8 mouse cellular contexts compared by ENCODE assay signal in genomic region chr11:78355471-78356238, GRCm38 (mm10). TPM values are rescaled to one million over a fixed set of nuclear protein-coding genes. Genes with fewer than 3 reads are reported as not detected.
DNase-seq lines count a peak whose midpoint lies in the region; ATAC-seq and TF ChIP-seq lines count a peak whose summit lies in the region.

No protein-coding gene starts in this region.

- no peak overlapping the region for H3K4me2 ChIP-seq in forebrain, embryonic 11.5 days (ENCODE audit: low read depth, low read length, severe bottlenecking)
- H3K4me2 ChIP-seq in forebrain, embryonic 12.5 days = no peak overlapping the region
- H3K4me2 ChIP-seq in neural tube, embryonic 15.5 days = no peak overlapping the region
- no peak overlapping the region for H3K4me2 ChIP-seq in forebrain, postnatal 0 days (ENCODE audit: low read depth)
- H3K4me2 ChIP-seq in liver, embryonic 11.5 days = no peak overlapping the region

- no peaks in the 10 kb centered on the region for H3K27me3 ChIP-seq in forebrain, embryonic 11.5 days (ENCODE audit: control insufficient read depth, insufficient read depth, low read length)
- H3K27me3 ChIP-seq in forebrain, embryonic 12.5 days = 0 out of 2 replicates have a peak, but pooled peaks cover 4% of the 10 kb centered on the region
- no peaks in the 10 kb centered on the region; the same call in 1 of the 2 replicates for H3K27me3 ChIP-seq in neural tube, embryonic 15.5 days (replicated peaks)
- no peaks in the 10 kb centered on the region for H3K27me3 ChIP-seq in forebrain, postnatal 0 days (ENCODE audit: insufficient read depth, low read length)
- H3K27me3 ChIP-seq in liver, embryonic 11.5 days (replicated peaks; ENCODE audit: control insufficient read depth, insufficient read depth, low read length) = no peaks in the 10 kb centered on the region
- H3K27me3 ChIP-seq in spleen, adult 2 months (ENCODE audit: control insufficient read depth, insufficient read depth, low read length) = no peaks in the 10 kb centered on the region

- no peak overlapping the region for H3K4me3 ChIP-seq in forebrain, embryonic 11.5 days (ENCODE audit: low read depth, low read length)
- H3K4me3 ChIP-seq in forebrain, embryonic 12.5 days (replicated peaks) = no peak overlapping the region
- no peak overlapping the region for H3K4me3 ChIP-seq in neural tube, embryonic 15.5 days (replicated peaks)
- no peak overlapping the region for H3K4me3 ChIP-seq in forebrain, postnatal 0 days (ENCODE audit: low read depth, low read length)
- no peak overlapping the region for H3K4me3 ChIP-seq in liver, embryonic 11.5 days (ENCODE audit: low read depth, low read length)
- no peak overlapping the region for H3K4me3 ChIP-seq in spleen, adult 2 months (ENCODE audit: extremely low read depth, insufficient read depth, insufficient read length)

- peak; percentile 72 for TF ChIP-seq CTCF in forebrain, postnatal 0 days (IDR thresholded peaks at IDR 0.05; ENCODE audit: low read depth)
- TF ChIP-seq CTCF in spleen, adult 2 months (IDR thresholded peaks at IDR 0.05; ENCODE audit: extremely low read depth, insufficient read depth, insufficient read length, insufficient replicate concordance) = peak; percentile 79; the same call in 1 of the 2 replicates

- H3K27ac ChIP-seq in forebrain, embryonic 11.5 days (ENCODE audit: low read depth, low read length) = no peak overlapping the region
- H3K27ac ChIP-seq in forebrain, embryonic 12.5 days = no peak overlapping the region
- no peak overlapping the region for H3K27ac ChIP-seq in neural tube, embryonic 15.5 days (replicated peaks)
- H3K27ac ChIP-seq in forebrain, postnatal 0 days (ENCODE audit: low read depth, low read length) = 0 out of 2 replicates have a peak overlapping the region, but pooled peaks have one; percentile 40
- no peak overlapping the region for H3K27ac ChIP-seq in liver, embryonic 11.5 days (ENCODE audit: low read depth, low read length)
- H3K27ac ChIP-seq in spleen, adult 2 months (ENCODE audit: insufficient read depth, low read length) = no peak overlapping the region

- no peaks in the 10 kb centered on the region for H3K9me3 ChIP-seq in forebrain, embryonic 11.5 days (ENCODE audit: control insufficient read depth, low read length)
- H3K9me3 ChIP-seq in forebrain, embryonic 12.5 days = no peaks in the 10 kb centered on the region
- H3K9me3 ChIP-seq in neural tube, embryonic 15.5 days (replicated peaks) = no peaks in the 10 kb centered on the region
- no peaks in the 10 kb centered on the region for H3K9me3 ChIP-seq in forebrain, postnatal 0 days (ENCODE audit: low read length)
- H3K9me3 ChIP-seq in liver, embryonic 11.5 days (ENCODE audit: control insufficient read depth, low read length) = no peaks in the 10 kb centered on the region

- ATAC-seq in forebrain, embryonic 11.5 days (replicated peaks; ENCODE audit: low FRiP score) = no peak
- ATAC-seq in forebrain, embryonic 12.5 days (ENCODE audit: low FRiP score) = no peak
- no peak for ATAC-seq in neural tube, embryonic 15.5 days (ENCODE audit: low FRiP score)
- peak; percentile 40; the same call in 1 of the 2 replicates for ATAC-seq in forebrain, postnatal 0 days
- no peak for ATAC-seq in liver, embryonic 11.5 days (replicated peaks; ENCODE audit: low FRiP score)

- TF ChIP-seq POLR2A in spleen, adult 2 months (IDR thresholded peaks at IDR 0.05; ENCODE audit: low read depth, low read length) = no peak

- H3K4me1 ChIP-seq in forebrain, embryonic 11.5 days (replicated peaks; ENCODE audit: control insufficient read depth, insufficient read depth, low read length) = no peaks in the 10 kb centered on the region
- H3K4me1 ChIP-seq in forebrain, embryonic 12.5 days = peaks cover 1% of the 10 kb centered on the region; the same call in 1 of the 2 replicates
- peaks cover 2% of the 10 kb centered on the region; the same call in 1 of the 2 replicates for H3K4me1 ChIP-seq in neural tube, embryonic 15.5 days
- no peaks in the 10 kb centered on the region for H3K4me1 ChIP-seq in forebrain, postnatal 0 days (ENCODE audit: insufficient read depth)
- no peaks in the 10 kb centered on the region for H3K4me1 ChIP-seq in liver, embryonic 11.5 days (replicated peaks; ENCODE audit: control insufficient read depth, insufficient read depth, low read length)
- peaks cover 12% of the 10 kb centered on the region; the same call in 1 of the 2 replicates for H3K4me1 ChIP-seq in spleen, adult 2 months (ENCODE audit: control insufficient read depth, insufficient read depth, insufficient read length)

- DNase-seq in forebrain, embryonic 11.5 days (ENCODE audit: low spot score) = peak; percentile 89
- peak; percentile 80 for DNase-seq in neural tube, embryonic 10.5 days (ENCODE audit: extremely low spot score, low spot score)
- DNase-seq in c-Kit-positive CD71-positive TER-119-positive erythroid progenitor cells, embryonic 14.5 days (ENCODE audit: low spot score) = peak; percentile 55
- peak; percentile 63 for DNase-seq in forebrain, postnatal 0 days
- peak; percentile 69 for DNase-seq in liver, embryonic 11.5 days (ENCODE audit: low spot score)
- peak; percentile 36 to 67 for DNase-seq in spleen, adult 2 months (ENCODE audit: low read depth in 1 of 2, low spot score in 2 of 2)

- WGBS in forebrain, embryonic 11.5 days = 32% methylated on average over 4 of the region's 4 CpGs
- WGBS in forebrain, embryonic 12.5 days = 32% methylated on average over 4 of the region's 4 CpGs
- WGBS in neural tube, embryonic 15.5 days = 35% methylated on average over 4 of the region's 4 CpGs
- 32% methylated on average over 4 of the region's 4 CpGs for WGBS in forebrain, postnatal 0 days
- WGBS in liver, embryonic 11.5 days = 29% methylated on average over 4 of the region's 4 CpGs
- WGBS in spleen, adult 2 months = 41% methylated on average over 4 of the region's 4 CpGs

- peak overlapping the region; percentile 27; the same call in 1 of the 2 replicates for H3K9ac ChIP-seq in forebrain, embryonic 11.5 days (ENCODE audit: low read length)
- H3K9ac ChIP-seq in forebrain, embryonic 12.5 days = no peak overlapping the region
- no peak overlapping the region for H3K9ac ChIP-seq in neural tube, embryonic 15.5 days (replicated peaks)
- no peak overlapping the region for H3K9ac ChIP-seq in forebrain, postnatal 0 days
- no peak overlapping the region for H3K9ac ChIP-seq in liver, embryonic 11.5 days (ENCODE audit: low read depth, low read length)

- H3K36me3 ChIP-seq in forebrain, embryonic 11.5 days (ENCODE audit: control insufficient read depth, insufficient read depth, low read length) = no peaks in the 10 kb centered on the region
- no peaks in the 10 kb centered on the region for H3K36me3 ChIP-seq in forebrain, embryonic 12.5 days (replicated peaks)
- H3K36me3 ChIP-seq in neural tube, embryonic 15.5 days = no peaks in the 10 kb centered on the region
- H3K36me3 ChIP-seq in forebrain, postnatal 0 days (ENCODE audit: insufficient read depth) = no peaks in the 10 kb centered on the region
- no peaks in the 10 kb centered on the region for H3K36me3 ChIP-seq in liver, embryonic 11.5 days (ENCODE audit: control insufficient read depth, insufficient read depth, low read length)
- no peaks in the 10 kb centered on the region for H3K36me3 ChIP-seq in spleen, adult 2 months (ENCODE audit: control insufficient read depth, insufficient read depth, low read length)

RNA-seq across cellular contexts. Expression of gene Unc119, which starts 12.4 kb away (rescaled TPM):
- 73.2 and 77.4 TPM in 2 replicates for polyA plus RNA-seq in forebrain, embryonic 11.5 days (2014; fragmentation: Nextera tagmentation; extraction: Ambion mirVana)
- 75.6 and 76.5 TPM in 2 replicates for polyA plus RNA-seq in forebrain, embryonic 12.5 days (2016; fragmentation: Nextera tagmentation; extraction: Ambion mirVana)
- 84.3 and 88.3 TPM in 2 replicates for polyA plus RNA-seq in neural tube, embryonic 15.5 days (2015; fragmentation: Nextera tagmentation; extraction: Ambion mirVana)
- total RNA-seq in forebrain, postnatal 0 days (2014; rRNA removed) = 86.5 and 99.7 TPM in 2 replicates
- polyA plus RNA-seq in forebrain, postnatal 0 days (2015; fragmentation: Nextera tagmentation; extraction: Ambion mirVana) = 72.2 and 72.5 TPM in 2 replicates
- 68.9 and 72.7 TPM in 2 replicates for polyA plus RNA-seq in liver, embryonic 11.5 days (2014; fragmentation: Nextera tagmentation; extraction: Ambion mirVana)
- 66.6 and 81.6 TPM in 2 replicates for polyA plus RNA-seq in spleen, adult 2 months (2012; rRNA removed)

RNA-seq across cellular contexts. Expression of gene Pigs, which starts 27.4 kb away (rescaled TPM):
- polyA plus RNA-seq in forebrain, embryonic 11.5 days (2014; fragmentation: Nextera tagmentation; extraction: Ambion mirVana) = 69.6 and 70.3 TPM in 2 replicates
- polyA plus RNA-seq in forebrain, embryonic 12.5 days (2016; fragmentation: Nextera tagmentation; extraction: Ambion mirVana) = 58.8 and 62.5 TPM in 2 replicates
- 83.2 and 86.4 TPM in 2 replicates for polyA plus RNA-seq in neural tube, embryonic 15.5 days (2015; fragmentation: Nextera tagmentation; extraction: Ambion mirVana)
- total RNA-seq in forebrain, postnatal 0 days (2014; rRNA removed) = 33.0 and 43.1 TPM in 2 replicates
- 63.7 and 76.8 TPM in 2 replicates for polyA plus RNA-seq in forebrain, postnatal 0 days (2015; fragmentation: Nextera tagmentation; extraction: Ambion mirVana)
- 63.6 and 68.2 TPM in 2 replicates for polyA plus RNA-seq in liver, embryonic 11.5 days (2014; fragmentation: Nextera tagmentation; extraction: Ambion mirVana)
- polyA plus RNA-seq in spleen, adult 2 months (2012; rRNA removed) = 66.7 and 81.9 TPM in 2 replicates

RNA-seq across cellular contexts. Expression of gene Foxn1, which starts 30.7 kb away (rescaled TPM):
- polyA plus RNA-seq in forebrain, embryonic 11.5 days (2014; fragmentation: Nextera tagmentation; extraction: Ambion mirVana) = not detected in 2 replicates
- 0.06 TPM in 1 of 2 replicates, not detected in the other for polyA plus RNA-seq in forebrain, embryonic 12.5 days (2016; fragmentation: Nextera tagmentation; extraction: Ambion mirVana)
- polyA plus RNA-seq in neural tube, embryonic 15.5 days (2015; fragmentation: Nextera tagmentation; extraction: Ambion mirVana) = 11.8 TPM in 1 of 2 replicates, not detected in the other
- total RNA-seq in forebrain, postnatal 0 days (2014; rRNA removed) = not detected in 2 replicates
- polyA plus RNA-seq in forebrain, postnatal 0 days (2015; fragmentation: Nextera tagmentation; extraction: Ambion mirVana) = not detected in 2 replicates
- polyA plus RNA-seq in liver, embryonic 11.5 days (2014; fragmentation: Nextera tagmentation; extraction: Ambion mirVana) = not detected in 2 replicates
- not detected in 2 replicates for polyA plus RNA-seq in spleen, adult 2 months (2012; rRNA removed)

RNA-seq across cellular contexts. Expression of gene Aldoc, which starts 32.9 kb away (rescaled TPM):
- 3.3 and 7.4 TPM in 2 replicates for polyA plus RNA-seq in forebrain, embryonic 11.5 days (2014; fragmentation: Nextera tagmentation; extraction: Ambion mirVana)
- 26.9 and 31.6 TPM in 2 replicates for polyA plus RNA-seq in forebrain, embryonic 12.5 days (2016; fragmentation: Nextera tagmentation; extraction: Ambion mirVana)
- polyA plus RNA-seq in neural tube, embryonic 15.5 days (2015; fragmentation: Nextera tagmentation; extraction: Ambion mirVana) = 328 and 382 TPM in 2 replicates
- 187 and 207 TPM in 2 replicates for total RNA-seq in forebrain, postnatal 0 days (2014; rRNA removed)
- polyA plus RNA-seq in forebrain, postnatal 0 days (2015; fragmentation: Nextera tagmentation; extraction: Ambion mirVana) = 182 and 219 TPM in 2 replicates
- polyA plus RNA-seq in liver, embryonic 11.5 days (2014; fragmentation: Nextera tagmentation; extraction: Ambion mirVana) = 8.8 and 9.9 TPM in 2 replicates
- polyA plus RNA-seq in spleen, adult 2 months (2012; rRNA removed) = 3.6 and 4.4 TPM in 2 replicates

RNA-seq across cellular contexts. Expression of gene Spag5, which starts 54.3 kb away (rescaled TPM):
- 75.5 and 76.1 TPM in 2 replicates for polyA plus RNA-seq in forebrain, embryonic 11.5 days (2014; fragmentation: Nextera tagmentation; extraction: Ambion mirVana)
- polyA plus RNA-seq in forebrain, embryonic 12.5 days (2016; fragmentation: Nextera tagmentation; extraction: Ambion mirVana) = 63.0 and 64.7 TPM in 2 replicates
- 6.5 and 13.1 TPM in 2 replicates for polyA plus RNA-seq in neural tube, embryonic 15.5 days (2015; fragmentation: Nextera tagmentation; extraction: Ambion mirVana)
- 5.7 and 6.5 TPM in 2 replicates for total RNA-seq in forebrain, postnatal 0 days (2014; rRNA removed)
- 3.5 and 4.8 TPM in 2 replicates for polyA plus RNA-seq in forebrain, postnatal 0 days (2015; fragmentation: Nextera tagmentation; extraction: Ambion mirVana)
- polyA plus RNA-seq in liver, embryonic 11.5 days (2014; fragmentation: Nextera tagmentation; extraction: Ambion mirVana) = 48.3 and 50.3 TPM in 2 replicates
- 7.2 and 10.2 TPM in 2 replicates for polyA plus RNA-seq in spleen, adult 2 months (2012; rRNA removed)
